Mouse (Mus musculus) heart, embryonic 10.5 days (tissue): ENCODE data around the gene Nrgn. TPM values are rescaled to one million over a fixed set of nuclear protein-coding genes. Genes with fewer than 3 reads are reported as not detected.

Experiments used
- DNase-seq: peaks from one replicate; pipeline ENCODE4 v3.0.0-alpha.2; 2017; ENCODE audit warnings: low spot score
- H3K27ac ChIP-seq: fragments of 300-500 bp; sonication (generic); 2 replicates; pipeline ENCODE4 v1.5.1; 2016; ENCODE audit warnings: mild to moderate bottlenecking
- H3K27me3 ChIP-seq: fragments of 300-500 bp; sonication (generic); 2 replicates; pipeline ENCODE4 v1.6.1; 2016; ENCODE audit warnings: mild to moderate bottlenecking; ENCODE audit not compliant: poor library complexity, insufficient read depth, severe bottlenecking
- H3K36me3 ChIP-seq: fragments of 300-500 bp; sonication (generic); 2 replicates; pipeline ENCODE4 v1.6.1; 2016; ENCODE audit warnings: mild to moderate bottlenecking, moderate library complexity
- H3K4me1 ChIP-seq: fragments of 300-500 bp; sonication (generic); 2 replicates; pipeline ENCODE4 v1.6.1; 2016; ENCODE audit warnings: mild to moderate bottlenecking
- H3K4me3 ChIP-seq: fragments of 300-500 bp; sonication (generic); 2 replicates; pipeline ENCODE4 v1.5.1; 2016; ENCODE audit warnings: mild to moderate bottlenecking, moderate library complexity
- H3K9me3 ChIP-seq: fragments of 300-500 bp; sonication (generic); 2 replicates; pipeline ENCODE4 v1.6.1; 2016; ENCODE audit warnings: mild to moderate bottlenecking, moderate library complexity
- WGBS: fragments of 180-500 bp; shearing (Covaris S2); methylation state at CpG from one replicate; pipeline ENCODE4 v1.1.7; 2016; 5-methylcytosine and 5-hydroxymethylcytosine counted together
- polyA plus RNA-seq: library from polyadenylated mRNA; unstranded; fragments of >200 nt; fragmentation: Nextera tagmentation; extraction: Ambion mirVana; gene quantifications from 2 replicates; pipeline ENCODE4 v1.2.1, GENCODE M21; 2016

Gene Nrgn
- polyA plus RNA-seq, 1 experiment from 2014 or later, result 5.7 TPM

- no peak overlapping the region for H3K4me3 ChIP-seq
- no peak overlapping the region for H3K27ac ChIP-seq
- no peaks in the 10 kb centered on the region for H3K9me3 ChIP-seq
- H3K27me3 ChIP-seq, result peaks cover 76% of the 10 kb centered on the region
- no peaks in the 10 kb centered on the region for H3K36me3 ChIP-seq
- DNase-seq, result no peak
- 84% methylated on average over 1 of the region's 1 CpGs for WGBS
- H3K4me1 ChIP-seq, result peaks cover 29% of the 10 kb centered on the region
Measured at GRCm38 (mm10) chr9:37546889-37547288, 5.8 kb downstream of the Nrgn start.

- DNase-seq, result no peak
- WGBS, result 9% methylated on average over 27 of the region's 27 CpGs
- H3K9me3 ChIP-seq, result no peaks in the 10 kb centered on the region
- H3K4me1 ChIP-seq, result peaks cover 23% of the 10 kb centered on the region
- 0 out of 2 replicates have a peak overlapping the region, but pooled peaks have one; percentile 38 for H3K27ac ChIP-seq
- H3K36me3 ChIP-seq, result no peaks in the 10 kb centered on the region
- peak overlapping the region; percentile 56; the same call in 1 of the 2 replicates for H3K4me3 ChIP-seq
- peaks cover 67% of the 10 kb centered on the region for H3K27me3 ChIP-seq
Measured at GRCm38 (mm10) chr9:37545847-37546452, 6.8 kb downstream of the Nrgn start.

- H3K4me1 ChIP-seq, result peaks cover 26% of the 10 kb centered on the region
- WGBS, result 5% methylated on average over 17 of the region's 17 CpGs
- H3K27ac ChIP-seq, result no peak overlapping the region
- DNase-seq, result peak; percentile 77
- H3K36me3 ChIP-seq, result no peaks in the 10 kb centered on the region
- H3K27me3 ChIP-seq, result peaks cover 62% of the 10 kb centered on the region
- H3K9me3 ChIP-seq, result no peaks in the 10 kb centered on the region
- peak overlapping the region; percentile 56 for H3K4me3 ChIP-seq
Measured at GRCm38 (mm10) chr9:37545166-37545610, 7.5 kb downstream of the Nrgn start.

- Histone ChIP-seq H3K27me3 (peaks cover 62% of the 10 kb centered on the region), H3K27ac (no peak overlapping the region; the same call in 1 of the 2 replicates), H3K36me3 (no peaks in the 10 kb centered on the region), H3K4me3 (peak overlapping the region; percentile 56), H3K9me3 (no peaks in the 10 kb centered on the region), H3K4me1 (peaks cover 27% of the 10 kb centered on the region)
- peak; percentile 81 for DNase-seq
- WGBS, result under 1% methylated on average over 29 of the region's 29 CpGs
Measured at GRCm38 (mm10) chr9:37544447-37545165, 8.1 kb downstream of the Nrgn start.

GRCm38 (mm10) chr9:37543869-37544440 is 8.7 kb downstream of the Nrgn start:
- WGBS, result 29% methylated on average over 12 of the region's 12 CpGs
- peak overlapping the region; percentile 56 for H3K4me3 ChIP-seq
- H3K27ac ChIP-seq, result no peak overlapping the region
- no peaks in the 10 kb centered on the region; the same call in 1 of the 2 replicates for H3K36me3 ChIP-seq
- DNase-seq, result peak; percentile 73
- peaks cover 32% of the 10 kb centered on the region for H3K4me1 ChIP-seq
- H3K27me3 ChIP-seq, result peaks cover 62% of the 10 kb centered on the region
- no peaks in the 10 kb centered on the region for H3K9me3 ChIP-seq

GRCm38 (mm10) chr9:37541851-37542642 is 10.7 kb downstream of the Nrgn start:
- 61% methylated on average over 7 of the region's 7 CpGs for WGBS
- no peak overlapping the region for H3K27ac ChIP-seq
- no peaks in the 10 kb centered on the region; the same call in 1 of the 2 replicates for H3K36me3 ChIP-seq
- peaks cover 40% of the 10 kb centered on the region for H3K4me1 ChIP-seq
- no peak overlapping the region for H3K4me3 ChIP-seq
- no peaks in the 10 kb centered on the region for H3K9me3 ChIP-seq
- DNase-seq, result peak; percentile 69
- H3K27me3 ChIP-seq, result peaks cover 52% of the 10 kb centered on the region

- peaks cover 45% of the 10 kb centered on the region for H3K4me1 ChIP-seq
- H3K27me3 ChIP-seq, result peaks cover 44% of the 10 kb centered on the region
- DNase-seq, result no peak
- H3K9me3 ChIP-seq, result no peaks in the 10 kb centered on the region
- no peak overlapping the region for H3K4me3 ChIP-seq
- WGBS, result 76% methylated on average over 6 of the region's 6 CpGs
- no peak overlapping the region for H3K27ac ChIP-seq
- H3K36me3 ChIP-seq, result no peaks in the 10 kb centered on the region; the same call in 1 of the 2 replicates
Measured at GRCm38 (mm10) chr9:37540701-37541575, 11.8 kb downstream of the Nrgn start.

- no peak for DNase-seq
- WGBS, result 88% methylated on average over 4 of the region's 4 CpGs
- Histone ChIP-seq H3K4me1 (peaks cover 38% of the 10 kb centered on the region), H3K36me3 (no peaks in the 10 kb centered on the region; the same call in 1 of the 2 replicates), H3K27ac (no peak overlapping the region), H3K4me3 (no peak overlapping the region), H3K9me3 (no peaks in the 10 kb centered on the region), H3K27me3 (peaks cover 37% of the 10 kb centered on the region)
Measured at GRCm38 (mm10) chr9:37540226-37540625, 12.5 kb downstream of the Nrgn start.

GRCm38 (mm10) chr9:37539170-37540025 is 13.3 kb downstream of the Nrgn start, which contains the start of gene Vsig2:
TSS of gene Vsig2 (plus strand) at chr9:37539255.
- Histone ChIP-seq H3K9me3 (no peaks in the 10 kb centered on the region), H3K36me3 (peaks cover 3% of the 10 kb centered on the region; the same call in 1 of the 2 replicates), H3K4me1 (peaks cover 29% of the 10 kb centered on the region), H3K4me3 (no peak within 1 kb of the TSS), H3K27ac (peak within 1 kb of the TSS; percentile 36; the same call in 1 of the 2 replicates), H3K27me3 (peaks cover 34% of the 10 kb centered on the region)
- 46% methylated on average over 23 of the region's 23 CpGs for WGBS
- peak; percentile 65 for DNase-seq

GRCm38 (mm10) chr9:37537658-37538250 is 14.9 kb downstream of the Nrgn start:
- 48% methylated on average over 5 of the region's 5 CpGs for WGBS
- DNase-seq, result no peak
- Histone ChIP-seq H3K9me3 (no peaks in the 10 kb centered on the region), H3K27ac (0 out of 2 replicates have a peak overlapping the region, but pooled peaks have one; percentile 43), H3K36me3 (peaks cover 4% of the 10 kb centered on the region; the same call in 1 of the 2 replicates), H3K27me3 (peaks cover 38% of the 10 kb centered on the region), H3K4me1 (peaks cover 24% of the 10 kb centered on the region), H3K4me3 (no peak overlapping the region)

GRCm38 (mm10) chr9:37536851-37537250 is 15.9 kb downstream of the Nrgn start:
- DNase-seq, result no peak
- H3K4me3 ChIP-seq, result no peak overlapping the region
- peaks cover 24% of the 10 kb centered on the region for H3K4me1 ChIP-seq
- H3K9me3 ChIP-seq, result no peaks in the 10 kb centered on the region
- 66% methylated on average over 4 of the region's 4 CpGs for WGBS
- H3K27me3 ChIP-seq, result peaks cover 37% of the 10 kb centered on the region
- H3K27ac ChIP-seq, result no peak overlapping the region
- H3K36me3 ChIP-seq, result peaks cover 4% of the 10 kb centered on the region; the same call in 1 of the 2 replicates
